Mouse (Mus musculus): ENCODE results near the gene Zfp978. TPM values are rescaled to one million over a fixed set of nuclear protein-coding genes. Genes with fewer than 3 reads are reported as not detected.
"Not testable (repeated sequence)": the region's sequence is repeated elsewhere in the genome, so short reads cannot be mapped to it uniquely, and the experiment has no call there.

The Zfp978 gene
- not detected in 3 replicates for total RNA-seq (2017)

- ATAC-seq (replicated peaks; ENCODE audit: insufficient number of reproducible peaks, low FRiP score, low TSS enrichment, poor library complexity, severe bottlenecking): not testable (repeated sequence)
Measured at GRCm38 (mm10) chr4:147361003-147361402, at the start of gene Zfp978. Gene Zfp978 (plus strand): TSS chr4:147361303.

GRCm38 (mm10) chr4:147335036-147335690, 25.9 kb upstream of the Zfp978 start:
- peak; percentile 71 for ATAC-seq (replicated peaks; ENCODE audit: insufficient number of reproducible peaks, low FRiP score, low TSS enrichment, poor library complexity, severe bottlenecking)

- peak; percentile 53 for ATAC-seq (replicated peaks; ENCODE audit: insufficient number of reproducible peaks, low FRiP score, low TSS enrichment, poor library complexity, severe bottlenecking)
Measured at GRCm38 (mm10) chr4:147335691-147336367, 25.3 kb upstream of the Zfp978 start.

- not testable (repeated sequence) for ATAC-seq (replicated peaks; ENCODE audit: insufficient number of reproducible peaks, low FRiP score, low TSS enrichment, poor library complexity, severe bottlenecking)
Measured at GRCm38 (mm10) chr4:147336368-147337195, 24.5 kb upstream of the Zfp978 start.

- not testable (repeated sequence) for ATAC-seq (replicated peaks; ENCODE audit: insufficient number of reproducible peaks, low FRiP score, low TSS enrichment, poor library complexity, severe bottlenecking)
Measured at GRCm38 (mm10) chr4:147337520-147337919, 23.6 kb upstream of the Zfp978 start.

- no peak for ATAC-seq (replicated peaks; ENCODE audit: insufficient number of reproducible peaks, low FRiP score, low TSS enrichment, poor library complexity, severe bottlenecking)
Measured at GRCm38 (mm10) chr4:147338032-147338610, 23.0 kb upstream of the Zfp978 start.

GRCm38 (mm10) chr4:147338706-147339105, 22.4 kb upstream of the Zfp978 start:
- not testable (repeated sequence) for ATAC-seq (replicated peaks; ENCODE audit: insufficient number of reproducible peaks, low FRiP score, low TSS enrichment, poor library complexity, severe bottlenecking)

GRCm38 (mm10) chr4:147339601-147340219, 21.4 kb upstream of the Zfp978 start:
- ATAC-seq (replicated peaks; ENCODE audit: insufficient number of reproducible peaks, low FRiP score, low TSS enrichment, poor library complexity, severe bottlenecking): not testable (repeated sequence)

GRCm38 (mm10) chr4:147340236-147340635, 20.9 kb upstream of the Zfp978 start:
- ATAC-seq (replicated peaks; ENCODE audit: insufficient number of reproducible peaks, low FRiP score, low TSS enrichment, poor library complexity, severe bottlenecking): not testable (repeated sequence)

GRCm38 (mm10) chr4:147340876-147341275, 20.2 kb upstream of the Zfp978 start:
- not testable (repeated sequence) for ATAC-seq (replicated peaks; ENCODE audit: insufficient number of reproducible peaks, low FRiP score, low TSS enrichment, poor library complexity, severe bottlenecking)

- ATAC-seq (replicated peaks; ENCODE audit: insufficient number of reproducible peaks, low FRiP score, low TSS enrichment, poor library complexity, severe bottlenecking): peak; percentile 86
Measured at GRCm38 (mm10) chr4:147343042-147343908, 17.8 kb upstream of the Zfp978 start.

GRCm38 (mm10) chr4:147345061-147345554, 16.0 kb upstream of the Zfp978 start:
- not testable (repeated sequence) for ATAC-seq (replicated peaks; ENCODE audit: insufficient number of reproducible peaks, low FRiP score, low TSS enrichment, poor library complexity, severe bottlenecking)

- not testable (repeated sequence) for ATAC-seq (replicated peaks; ENCODE audit: insufficient number of reproducible peaks, low FRiP score, low TSS enrichment, poor library complexity, severe bottlenecking)
Measured at GRCm38 (mm10) chr4:147346361-147347035, 14.6 kb upstream of the Zfp978 start.

- ATAC-seq (replicated peaks; ENCODE audit: insufficient number of reproducible peaks, low FRiP score, low TSS enrichment, poor library complexity, severe bottlenecking): not testable (repeated sequence)
Measured at GRCm38 (mm10) chr4:147347300-147347699, 13.8 kb upstream of the Zfp978 start.

- not testable (repeated sequence) for ATAC-seq (replicated peaks; ENCODE audit: insufficient number of reproducible peaks, low FRiP score, low TSS enrichment, poor library complexity, severe bottlenecking)
Measured at GRCm38 (mm10) chr4:147347880-147348279, 13.2 kb upstream of the Zfp978 start.

GRCm38 (mm10) chr4:147348401-147348800, 12.7 kb upstream of the Zfp978 start:
- ATAC-seq (replicated peaks; ENCODE audit: insufficient number of reproducible peaks, low FRiP score, low TSS enrichment, poor library complexity, severe bottlenecking): not testable (repeated sequence)

Data from monocyte, adult 5-6 weeks (primary cell).